Mouse (Mus musculus): ENCODE measurements around the gene Vtn. TPM values are rescaled to one million over a fixed set of nuclear protein-coding genes. Genes with fewer than 3 reads are reported as not detected.

Gene Vtn
- polyA plus RNA-seq (2015; fragmentation: Nextera tagmentation; extraction: Ambion mirVana): 137 and 184 TPM in 2 replicates

- H3K4me1 ChIP-seq: peaks cover 36% of the 10 kb centered on the region
Observed at GRCm38 (mm10) chr11:78499004-78499403, at the start of gene Vtn. Gene Vtn, plus strand, starts transcription at chr11:78499091.

GRCm38 (mm10) chr11:78450337-78450736 lies 48.6 kb upstream of the Vtn start:
- no peak overlapping the region for H3K4me2 ChIP-seq
- 59% methylated on average over 2 of the region's 2 CpGs for WGBS

More at GRCm38 (mm10) chr11:78499004-78499403, at the start of gene Vtn:
- Histone ChIP-seq H3K4me2 (peak within 1 kb of the TSS; percentile 74), H3K27ac (peak within 1 kb of the TSS; percentile 93), H3K36me3 (replicated peaks) (no peaks in the 10 kb centered on the region), H3K4me3 (peak within 1 kb of the TSS; percentile 70), H3K27me3 (replicated peaks) (peaks cover 6% of the 10 kb centered on the region; the same call in 1 of the 2 replicates), H3K9me3 (no peaks in the 10 kb centered on the region), H3K9ac (peak within 1 kb of the TSS; percentile 87)
- WGBS: 46% methylated on average over 7 of the region's 7 CpGs
- no peak for ATAC-seq (replicated peaks)

GRCm38 (mm10) chr11:78453675-78454074 lies 45.2 kb upstream of the Vtn start:
- WGBS: 14% methylated on average over 4 of the region's 4 CpGs
- no peak overlapping the region for H3K27ac ChIP-seq
- H3K4me2 ChIP-seq: no peak overlapping the region
- H3K9me3 ChIP-seq: no peaks in the 10 kb centered on the region
- no peaks in the 10 kb centered on the region for H3K27me3 ChIP-seq (replicated peaks)
- no peak overlapping the region for H3K9ac ChIP-seq
- no peak overlapping the region for H3K4me3 ChIP-seq
- ATAC-seq (replicated peaks): no peak
- H3K36me3 ChIP-seq (replicated peaks): no peaks in the 10 kb centered on the region
- no peaks in the 10 kb centered on the region for H3K4me1 ChIP-seq

More at GRCm38 (mm10) chr11:78450337-78450736, 48.6 kb upstream of the Vtn start:
- Histone ChIP-seq H3K36me3 (replicated peaks) (no peaks in the 10 kb centered on the region), H3K4me3 (no peak overlapping the region), H3K27me3 (replicated peaks) (no peaks in the 10 kb centered on the region), H3K9me3 (no peaks in the 10 kb centered on the region), H3K9ac (no peak overlapping the region), H3K27ac (no peak overlapping the region), H3K4me1 (no peaks in the 10 kb centered on the region)
- no peak for ATAC-seq (replicated peaks)

GRCm38 (mm10) chr11:78454276-78454675 lies 44.6 kb upstream of the Vtn start:
- WGBS: 73% methylated on average over 7 of the region's 7 CpGs
- H3K4me2 ChIP-seq: no peak overlapping the region
- H3K4me3 ChIP-seq: no peak overlapping the region
- H3K36me3 ChIP-seq (replicated peaks): no peaks in the 10 kb centered on the region
- no peaks in the 10 kb centered on the region for H3K4me1 ChIP-seq
- no peak overlapping the region for H3K9ac ChIP-seq
- no peaks in the 10 kb centered on the region for H3K27me3 ChIP-seq (replicated peaks)
- no peaks in the 10 kb centered on the region for H3K9me3 ChIP-seq
- no peak for ATAC-seq (replicated peaks)
- H3K27ac ChIP-seq: no peak overlapping the region

GRCm38 (mm10) chr11:78455308-78455707 lies 43.6 kb upstream of the Vtn start:
- Histone ChIP-seq H3K27ac (no peak overlapping the region), H3K4me3 (no peak overlapping the region), H3K4me2 (no peak overlapping the region), H3K27me3 (replicated peaks) (no peaks in the 10 kb centered on the region), H3K9me3 (no peaks in the 10 kb centered on the region), H3K36me3 (replicated peaks) (no peaks in the 10 kb centered on the region), H3K4me1 (no peaks in the 10 kb centered on the region), H3K9ac (no peak overlapping the region)
- ATAC-seq (replicated peaks): no peak
- WGBS: 42% methylated on average over 5 of the region's 5 CpGs

- Histone ChIP-seq H3K36me3 (replicated peaks) (no peaks in the 10 kb centered on the region), H3K4me3 (no peak overlapping the region), H3K4me2 (no peak overlapping the region), H3K27me3 (replicated peaks) (no peaks in the 10 kb centered on the region), H3K9me3 (no peaks in the 10 kb centered on the region), H3K9ac (no peak overlapping the region), H3K4me1 (no peaks in the 10 kb centered on the region), H3K27ac (no peak overlapping the region)
- WGBS: 83% methylated on average over 17 of the region's 17 CpGs
- no peak for ATAC-seq (replicated peaks)
Observed at GRCm38 (mm10) chr11:78458740-78459139, 40.2 kb upstream of the Vtn start.

- ATAC-seq (replicated peaks): no peak
- 68% methylated on average over 1 of the region's 1 CpGs for WGBS
- H3K36me3 ChIP-seq (replicated peaks): no peaks in the 10 kb centered on the region
- H3K4me3 ChIP-seq: no peak overlapping the region
- H3K9me3 ChIP-seq: no peaks in the 10 kb centered on the region
- H3K9ac ChIP-seq: no peak overlapping the region
- H3K27me3 ChIP-seq (replicated peaks): no peaks in the 10 kb centered on the region; the same call in 1 of the 2 replicates
- peaks cover 16% of the 10 kb centered on the region for H3K4me1 ChIP-seq
- no peak overlapping the region for H3K4me2 ChIP-seq
- no peak overlapping the region for H3K27ac ChIP-seq
Observed at GRCm38 (mm10) chr11:78461894-78462293, 37.0 kb upstream of the Vtn start.

GRCm38 (mm10) chr11:78462669-78463068 lies 36.2 kb upstream of the Vtn start:
- ATAC-seq (replicated peaks): no peak
- Histone ChIP-seq H3K27ac (no peak overlapping the region), H3K4me3 (no peak overlapping the region), H3K9me3 (no peaks in the 10 kb centered on the region), H3K27me3 (replicated peaks) (no peaks in the 10 kb centered on the region; the same call in 1 of the 2 replicates), H3K4me1 (peaks cover 17% of the 10 kb centered on the region), H3K9ac (no peak overlapping the region), H3K36me3 (replicated peaks) (no peaks in the 10 kb centered on the region), H3K4me2 (no peak overlapping the region)
- 78% methylated on average over 5 of the region's 5 CpGs for WGBS

GRCm38 (mm10) chr11:78463286-78464036 lies 35.4 kb upstream of the Vtn start:
- ATAC-seq (replicated peaks): no peak
- 74% methylated on average over 13 of the region's 13 CpGs for WGBS
- no peak overlapping the region for H3K27ac ChIP-seq
- no peaks in the 10 kb centered on the region for H3K9me3 ChIP-seq
- H3K4me2 ChIP-seq: no peak overlapping the region
- peaks cover 17% of the 10 kb centered on the region for H3K4me1 ChIP-seq
- H3K27me3 ChIP-seq (replicated peaks): no peaks in the 10 kb centered on the region; the same call in 1 of the 2 replicates
- no peak overlapping the region for H3K4me3 ChIP-seq
- no peaks in the 10 kb centered on the region for H3K36me3 ChIP-seq (replicated peaks)
- H3K9ac ChIP-seq: no peak overlapping the region

- no peaks in the 10 kb centered on the region; the same call in 1 of the 2 replicates for H3K27me3 ChIP-seq (replicated peaks)
- H3K4me1 ChIP-seq: peaks cover 17% of the 10 kb centered on the region
- 20% methylated on average over 9 of the region's 9 CpGs for WGBS
- H3K9me3 ChIP-seq: no peaks in the 10 kb centered on the region
- H3K4me2 ChIP-seq: peak overlapping the region; percentile 67
- H3K9ac ChIP-seq: peak overlapping the region; percentile 85
- H3K27ac ChIP-seq: no peak overlapping the region
- no peak for ATAC-seq (replicated peaks)
- H3K4me3 ChIP-seq: peak overlapping the region; percentile 90
- no peaks in the 10 kb centered on the region for H3K36me3 ChIP-seq (replicated peaks)
Observed at GRCm38 (mm10) chr11:78465116-78465515, 33.8 kb upstream of the Vtn start.

- H3K4me1 ChIP-seq: peaks cover 17% of the 10 kb centered on the region
- H3K4me3 ChIP-seq: peak within 1 kb of the TSS; percentile 90
- peak within 1 kb of the TSS; percentile 85 for H3K9ac ChIP-seq
- no peaks in the 10 kb centered on the region for H3K9me3 ChIP-seq
- H3K36me3 ChIP-seq (replicated peaks): no peaks in the 10 kb centered on the region
- H3K27me3 ChIP-seq (replicated peaks): no peaks in the 10 kb centered on the region; the same call in 1 of the 2 replicates
- under 1% methylated on average over 41 of the region's 41 CpGs for WGBS
- ATAC-seq (replicated peaks): peak; percentile 94
- peak within 1 kb of the TSS; percentile 67 for H3K4me2 ChIP-seq
- peak within 1 kb of the TSS; percentile 85 for H3K27ac ChIP-seq
Observed at GRCm38 (mm10) chr11:78465568-78466180, 33.2 kb upstream of the Vtn start, which contains the start of gene Slc46a1. Gene Slc46a1, plus strand, starts transcription at chr11:78465697.

GRCm38 (mm10) chr11:78466242-78466912 lies 32.5 kb upstream of the Vtn start:
- ATAC-seq (replicated peaks): peak; percentile 37
- H3K4me1 ChIP-seq: peaks cover 17% of the 10 kb centered on the region
- peak overlapping the region; percentile 85 for H3K9ac ChIP-seq
- H3K9me3 ChIP-seq: no peaks in the 10 kb centered on the region
- WGBS: 51% methylated on average over 23 of the region's 23 CpGs
- H3K27ac ChIP-seq: peak overlapping the region; percentile 85; the same call in 1 of the 2 replicates
- no peaks in the 10 kb centered on the region; the same call in 1 of the 2 replicates for H3K27me3 ChIP-seq (replicated peaks)
- peak overlapping the region; percentile 90 for H3K4me3 ChIP-seq
- peak overlapping the region; percentile 67 for H3K4me2 ChIP-seq
- no peaks in the 10 kb centered on the region for H3K36me3 ChIP-seq (replicated peaks)

All from midbrain, embryonic 15.5 days (tissue).